Mouse (Mus musculus) ES-Bruce4 (cell line): ENCODE results near the gene RPS10-NUDT3.

ENCODE experiments used
- CTCF ChIP-seq: IDR thresholded peaks from one replicate; pipeline ENCODE4 v1.8.1; 2011; ENCODE audit warnings: low read depth, low read length
- EP300 ChIP-seq: IDR thresholded peaks from 2 replicates; pipeline ENCODE4 v1.6.1; 2011; ENCODE audit warnings: low read depth, low read length; ENCODE audit not compliant: insufficient read depth

DNA sequence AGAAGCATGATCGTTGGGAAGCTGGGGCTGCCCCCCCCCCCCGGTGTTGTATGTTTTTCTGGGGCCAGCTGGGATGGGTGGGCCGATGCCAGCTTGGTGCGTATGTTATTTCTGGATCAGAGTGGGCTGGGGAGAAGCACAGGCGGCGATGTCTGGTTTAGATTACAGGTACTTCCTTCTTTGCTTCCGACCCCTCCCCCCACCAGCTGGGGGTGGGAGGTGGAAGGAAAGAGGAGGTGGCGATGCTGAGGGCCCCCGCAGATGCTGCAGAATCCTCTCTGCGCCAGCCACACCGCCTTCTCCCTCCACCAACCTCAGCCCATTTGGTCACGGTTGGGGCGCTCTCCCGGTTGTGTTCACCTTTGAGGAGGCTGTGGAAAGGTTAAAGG lies 21.0 kb upstream of the RPS10-NUDT3 start:
- TF ChIP-seq EP300, result no peak
- no peak for TF ChIP-seq CTCF
